Mouse (Mus musculus): Measurements from ENCODE around the gene Chn1. TPM values are rescaled to one million over a fixed set of nuclear protein-coding genes. Genes with fewer than 3 reads are reported as not detected.

Chn1 gene
- 1.3 TPM for polyA plus RNA-seq (2017; shearing (Covaris generic))

DNA sequence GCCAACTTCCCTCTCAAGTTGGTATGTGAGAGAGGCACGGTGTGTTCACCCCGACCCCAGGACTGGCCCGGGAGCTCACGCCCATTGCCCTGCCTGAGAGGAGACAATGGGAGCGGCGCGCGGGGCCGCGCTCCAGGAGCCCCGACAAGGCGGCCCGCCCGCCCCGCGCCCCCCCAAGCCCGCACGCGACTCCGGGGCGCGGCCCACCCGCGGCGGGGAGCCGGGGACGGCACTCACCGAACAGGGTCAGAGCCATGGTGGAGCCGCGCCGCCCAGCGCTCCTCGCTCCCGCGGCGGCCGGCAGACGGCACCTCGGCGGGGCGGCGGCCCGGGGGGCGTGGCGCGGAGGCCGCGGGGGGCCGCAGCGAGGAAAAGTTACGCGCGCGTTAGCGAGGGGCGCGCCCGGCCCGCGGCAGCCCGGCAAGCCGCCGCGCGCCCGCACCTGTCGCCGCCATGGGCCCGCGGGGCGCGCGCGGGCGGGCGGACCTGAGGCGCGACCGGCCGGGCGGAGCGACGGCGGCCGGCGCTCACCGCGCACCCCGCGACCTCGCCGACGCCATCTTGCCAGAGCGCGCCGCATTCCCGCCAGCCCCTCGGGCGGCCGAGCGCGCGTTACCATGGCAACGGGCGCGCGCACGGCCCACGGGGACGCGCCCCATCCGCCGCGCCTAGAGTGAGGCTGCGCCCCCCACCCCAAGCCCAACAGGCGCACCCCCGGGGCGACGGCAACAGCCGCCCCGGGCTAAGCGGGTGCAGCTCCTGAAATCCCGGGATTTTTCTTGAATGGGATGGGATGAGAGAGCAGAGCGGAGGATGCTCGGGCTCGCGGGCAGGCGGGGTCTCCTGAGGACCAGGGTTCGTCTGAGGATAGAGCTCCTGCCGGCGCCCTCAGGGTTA is at the start of gene Chn1:
TSS of gene Chn1 (minus strand) at position 561 of the 897 bp plus-strand sequence.

DNA sequence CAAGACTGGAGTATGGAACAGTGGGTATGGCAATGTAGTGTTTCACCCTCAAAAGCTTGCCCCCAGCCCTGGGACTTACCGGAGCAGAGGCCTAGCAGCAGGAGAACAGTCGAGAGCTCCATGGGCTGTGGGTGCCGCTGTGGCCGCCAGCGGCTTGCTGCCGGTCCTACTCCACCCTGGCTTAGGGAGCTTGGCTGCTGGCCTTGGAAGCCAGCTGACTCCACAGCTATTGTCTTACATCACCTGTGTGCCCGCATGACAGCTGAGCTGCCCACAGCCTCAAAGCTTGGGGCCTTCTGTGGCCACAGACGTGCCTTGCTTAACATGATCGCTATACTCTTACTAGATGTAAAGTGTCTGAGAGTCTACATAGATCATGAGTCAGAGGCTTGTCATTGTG is 195.0 kb downstream of the Chn1 start, which contains the start of gene Chrna1:
TSS of gene Chrna1 (minus strand) at position 173 of the 400 bp plus-strand sequence.

Other genes starting within 250 kb of the Chn1 start
- 110 TPM for gene Wipf1, start 245.6 kb downstream of the Chn1 start, polyA plus RNA-seq (2017; shearing (Covaris generic))
- gene Chrna1, start 195.0 kb downstream of the Chn1 start, polyA plus RNA-seq (2017; shearing (Covaris generic)): not detected
- 101 TPM for gene Atf2, start 117.3 kb upstream of the Chn1 start, polyA plus RNA-seq (2017; shearing (Covaris generic))
- gene Atp5g3, start 136.0 kb upstream of the Chn1 start, polyA plus RNA-seq (2017; shearing (Covaris generic)): 403 TPM